Mouse (Mus musculus) thymus, adult 2 months (tissue): ENCODE results near the gene Cacna2d3. TPM values are rescaled to one million over a fixed set of nuclear protein-coding genes. Genes with fewer than 3 reads are reported as not detected.

ENCODE experiments used
- DNase-seq: peaks from one replicate; pipeline ENCODE4 v3.0.0; 2021
- H3K27ac ChIP-seq: fragments of 200-500 bp; 2 replicates; pipeline ENCODE4 v1.5.1; 2012; ENCODE audit warnings: low read length, control low read depth; ENCODE audit not compliant: control insufficient read depth, insufficient read depth
- H3K27me3 ChIP-seq: fragments of 200-500 bp; 2 replicates; pipeline ENCODE4 v1.6.1; 2012; ENCODE audit warnings: mild to moderate bottlenecking, low read length, moderate library complexity, mixed read lengths; ENCODE audit not compliant: control insufficient read depth, insufficient read depth
- H3K36me3 ChIP-seq: fragments of 200-500 bp; 2 replicates; pipeline ENCODE4 v1.6.1; 2012; ENCODE audit warnings: mild to moderate bottlenecking, low read length, moderate library complexity; ENCODE audit not compliant: control insufficient read depth, insufficient read depth
- H3K4me1 ChIP-seq: fragments of 200-500 bp; replicated peaks from 2 replicates; pipeline ENCODE4 v1.6.1; 2012; ENCODE audit warnings: low read length; ENCODE audit not compliant: control insufficient read depth, insufficient read depth
- H3K4me3 ChIP-seq: fragments of 200-500 bp; 2 replicates; pipeline ENCODE4 v1.5.1; 2012; ENCODE audit warnings: mild to moderate bottlenecking, low read length, control low read depth, moderate library complexity; ENCODE audit not compliant: control insufficient read depth, insufficient read depth
- CTCF ChIP-seq: fragments of 200-500 bp; IDR thresholded peaks from 2 replicates; pipeline ENCODE4 v1.5.1; 2012; ENCODE audit warnings: mild to moderate bottlenecking, control low read depth, low read length, moderate library complexity, borderline replicate concordance; ENCODE audit not compliant: control insufficient read depth, poor library complexity, insufficient read depth; ENCODE audit errors: extremely low read depth
- POLR2A ChIP-seq: fragments of 200-500 bp; IDR thresholded peaks from 2 replicates; pipeline ENCODE4 v1.6.1; 2012; ENCODE audit warnings: mild to moderate bottlenecking, low read length, control low read depth, moderate library complexity; ENCODE audit not compliant: control insufficient read depth, poor library complexity, insufficient read depth; ENCODE audit errors: extremely low read depth
- WGBS: fragments of 180-500 bp; shearing (Covaris S2); methylation state at CpG from one replicate; pipeline ENCODE4 v1.1.7; 2018; 5-methylcytosine and 5-hydroxymethylcytosine counted together
- polyA plus RNA-seq: library from polyadenylated mRNA; depleted of rRNA; stranded (reverse); fragments of >200 nt; gene quantifications from 2 replicates; pipeline ENCODE4 v1.2.3, GENCODE M21; 2012

Gene Cacna2d3
- polyA plus RNA-seq, 1 experiment: 0.08 TPM

DNA sequence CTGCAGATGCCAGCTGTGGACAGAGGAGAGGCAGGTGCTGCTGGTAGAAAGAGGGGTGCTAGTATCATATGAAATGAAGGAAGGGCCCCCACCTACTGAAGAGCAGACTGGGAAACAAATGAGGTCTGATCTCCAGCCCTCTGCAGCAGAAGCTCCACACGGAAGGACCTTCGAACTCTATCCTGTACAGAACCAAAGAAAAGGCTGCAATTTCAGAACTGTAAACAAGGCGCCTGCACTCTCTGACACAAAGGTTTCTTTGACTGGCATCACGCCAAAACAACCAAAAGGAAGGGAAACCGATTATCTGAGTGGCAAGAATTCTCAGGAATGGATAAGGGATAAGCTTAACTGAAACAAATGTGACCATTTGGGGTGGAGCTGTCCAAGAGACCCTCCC lies 18.9 kb downstream of the Cacna2d3 start:
- Histone ChIP-seq H3K27me3 (no peaks in the 10 kb centered on the region), H3K27ac (no peak overlapping the region), H3K4me1 (no peaks in the 10 kb centered on the region), H3K4me3 (no peak overlapping the region), H3K36me3 (no peaks in the 10 kb centered on the region)
- TF ChIP-seq CTCF (no peak), POLR2A (no peak)
- 76% methylated on average over 5 of the region's 5 CpGs for WGBS
- DNase-seq: no peak

DNA sequence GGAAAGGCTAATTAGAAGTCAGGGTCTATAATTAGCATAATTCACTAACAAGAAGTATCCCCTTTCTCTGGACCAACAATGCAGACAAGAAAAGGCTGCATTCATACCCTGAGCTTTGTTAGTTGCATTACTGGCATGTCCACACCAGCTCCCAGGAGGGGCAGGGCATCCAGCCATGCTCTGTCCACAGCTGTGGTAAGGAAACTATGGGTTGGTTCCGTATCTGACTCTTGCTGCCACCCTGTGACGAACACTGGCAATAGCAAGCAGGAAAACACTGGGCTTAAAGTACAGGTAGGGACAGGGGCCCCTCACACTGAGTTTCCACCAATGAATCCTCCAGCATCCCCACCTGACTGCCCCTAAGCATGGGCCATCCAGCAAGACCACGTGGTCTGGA lies 25.5 kb downstream of the Cacna2d3 start:
- no peak overlapping the region for H3K4me3 ChIP-seq
- H3K4me1 ChIP-seq: no peaks in the 10 kb centered on the region
- H3K27ac ChIP-seq: no peak overlapping the region
- H3K27me3 ChIP-seq: no peaks in the 10 kb centered on the region
- no peak for DNase-seq
- TF ChIP-seq POLR2A: no peak
- TF ChIP-seq CTCF: no peak
- H3K36me3 ChIP-seq: no peaks in the 10 kb centered on the region
- 15% methylated on average over 3 of the region's 3 CpGs for WGBS

DNA sequence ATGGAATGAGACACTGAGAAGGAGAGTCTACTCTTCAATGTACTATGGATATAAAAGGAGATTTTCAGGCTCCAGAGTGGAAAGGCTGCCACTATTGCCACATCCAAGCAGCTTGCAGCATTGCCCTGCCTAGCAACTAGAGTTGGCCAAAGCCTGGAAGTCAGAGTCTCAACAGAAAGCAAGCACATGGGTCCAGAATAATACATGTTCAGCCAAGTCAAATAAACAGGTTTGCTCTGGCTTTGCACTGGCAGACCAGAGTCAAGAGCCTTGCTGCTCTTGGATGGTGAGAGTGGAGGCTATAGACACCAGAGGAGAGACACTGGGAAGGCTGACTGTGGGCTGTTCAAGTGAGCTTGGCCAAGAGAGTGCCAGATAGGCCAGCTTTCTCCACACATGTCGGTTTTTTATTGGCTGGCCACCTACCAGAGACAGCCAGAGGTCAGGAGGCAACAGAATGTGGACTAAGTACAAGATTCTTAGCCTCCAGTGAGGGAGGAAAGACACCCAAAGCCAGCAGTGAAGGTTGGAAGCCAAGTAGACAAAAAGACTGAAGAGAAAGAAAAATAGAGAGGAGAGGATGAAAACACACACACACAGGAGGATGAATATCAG lies 49.1 kb downstream of the Cacna2d3 start:
- TF ChIP-seq CTCF (no peak), POLR2A (no peak)
- Histone ChIP-seq H3K4me1 (no peaks in the 10 kb centered on the region), H3K4me3 (no peak overlapping the region), H3K36me3 (no peaks in the 10 kb centered on the region), H3K27ac (no peak overlapping the region), H3K27me3 (no peaks in the 10 kb centered on the region)
- 12% methylated on average over 1 of the region's 1 CpGs for WGBS
- DNase-seq: no peak

DNA sequence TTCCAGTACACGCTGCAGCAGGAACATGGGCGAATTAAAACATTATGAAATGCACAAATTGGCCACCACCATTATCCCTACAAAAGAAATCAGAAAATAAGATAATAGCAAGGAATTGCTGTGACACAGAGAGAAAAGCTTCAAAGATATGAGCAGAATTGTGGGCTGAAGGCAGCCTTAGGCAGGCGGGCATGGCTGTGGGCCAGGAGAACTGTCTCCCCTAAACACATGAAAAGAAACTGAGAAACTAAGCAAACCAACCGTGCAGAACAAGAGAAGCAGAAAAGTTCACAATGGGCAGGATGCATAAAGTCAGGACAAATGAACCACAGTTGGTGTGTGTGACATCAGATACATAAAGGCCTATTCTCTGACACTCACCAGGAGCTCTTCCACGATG lies 51.8 kb downstream of the Cacna2d3 start:
- Histone ChIP-seq H3K27me3 (no peaks in the 10 kb centered on the region), H3K27ac (no peak overlapping the region), H3K4me1 (no peaks in the 10 kb centered on the region), H3K36me3 (no peaks in the 10 kb centered on the region), H3K4me3 (no peak overlapping the region)
- 88% methylated on average over 5 of the region's 5 CpGs for WGBS
- TF ChIP-seq CTCF (no peak), POLR2A (no peak)
- DNase-seq: no peak

DNA sequence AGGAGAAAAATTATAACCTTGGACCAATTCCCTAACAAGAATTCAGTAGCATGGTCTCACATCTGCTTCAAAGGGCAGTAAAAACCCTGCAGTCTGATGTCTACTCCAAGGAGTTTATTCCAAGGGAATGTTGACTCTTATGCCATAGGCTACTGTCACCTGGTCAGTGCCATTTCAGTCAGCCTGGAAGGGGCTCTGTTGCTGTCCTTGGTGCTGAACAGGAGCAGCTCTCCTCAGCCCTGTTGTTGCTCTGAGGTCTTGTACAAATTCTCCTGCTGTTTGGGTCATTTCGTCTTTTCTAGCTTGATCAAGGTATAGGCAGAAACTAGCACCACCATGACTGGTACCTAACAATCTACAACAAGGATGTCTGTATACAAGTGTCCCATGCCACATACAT lies 64.7 kb downstream of the Cacna2d3 start:
- H3K4me1 ChIP-seq: no peaks in the 10 kb centered on the region
- no peaks in the 10 kb centered on the region for H3K36me3 ChIP-seq
- no peak overlapping the region for H3K27ac ChIP-seq
- TF ChIP-seq POLR2A: no peak
- no peak for TF ChIP-seq CTCF
- WGBS: 47% methylated on average over 1 of the region's 1 CpGs
- H3K27me3 ChIP-seq: no peaks in the 10 kb centered on the region
- H3K4me3 ChIP-seq: no peak overlapping the region
- no peak for DNase-seq

DNA sequence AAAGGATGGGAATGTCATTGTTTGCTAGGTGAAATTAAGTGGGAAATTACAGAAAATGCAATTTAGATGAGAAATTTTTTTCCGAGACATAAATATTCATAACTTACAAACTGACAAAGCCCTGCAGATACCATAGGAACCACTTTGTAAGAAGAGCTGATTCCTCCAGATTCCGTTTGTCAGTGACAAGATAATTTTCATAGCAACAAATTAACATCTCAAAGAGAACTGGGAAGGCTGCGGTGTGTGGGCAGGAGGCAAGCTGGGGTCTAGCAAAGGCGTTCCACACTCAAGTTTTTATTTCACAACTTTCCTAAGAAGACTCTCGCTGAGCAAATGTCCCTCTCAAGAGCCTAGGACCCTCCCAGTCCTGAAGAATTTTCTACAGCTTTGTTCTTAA lies 71.1 kb downstream of the Cacna2d3 start:
- 89% methylated on average over 5 of the region's 5 CpGs for WGBS
- Histone ChIP-seq H3K36me3 (no peaks in the 10 kb centered on the region), H3K4me3 (no peak overlapping the region), H3K27ac (no peak overlapping the region), H3K4me1 (no peaks in the 10 kb centered on the region), H3K27me3 (no peaks in the 10 kb centered on the region)
- DNase-seq: no peak
- TF ChIP-seq CTCF: no peak
- TF ChIP-seq POLR2A: no peak

DNA sequence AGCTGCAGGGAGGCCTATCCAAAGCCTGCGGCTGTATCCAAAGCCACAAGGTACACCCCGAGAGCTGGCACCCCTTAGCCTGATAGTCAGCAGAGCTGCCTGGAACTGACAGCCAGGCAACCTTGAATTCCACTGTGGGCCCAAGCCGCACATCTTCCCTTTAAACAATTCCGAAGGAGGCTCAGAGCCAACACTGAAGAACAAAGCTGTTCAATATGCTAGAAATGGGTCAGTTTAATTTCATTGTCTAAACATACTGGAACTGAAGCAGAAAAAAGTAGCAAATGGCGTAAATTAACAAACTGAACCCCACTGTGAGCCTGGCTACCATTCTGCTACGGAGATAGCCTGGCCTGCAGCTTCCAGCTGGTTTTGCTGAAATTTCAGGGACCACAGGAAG lies 72.9 kb downstream of the Cacna2d3 start:
- H3K27me3 ChIP-seq: no peaks in the 10 kb centered on the region
- H3K36me3 ChIP-seq: no peaks in the 10 kb centered on the region
- no peak overlapping the region for H3K27ac ChIP-seq
- no peak for TF ChIP-seq POLR2A
- no peak for TF ChIP-seq CTCF
- no peak overlapping the region for H3K4me3 ChIP-seq
- 89% methylated on average over 6 of the region's 6 CpGs for WGBS
- no peaks in the 10 kb centered on the region for H3K4me1 ChIP-seq
- DNase-seq: no peak
